Mouse (Mus musculus): ENCODE measurements at regions not wholly inside any gene's neighbourhood (a gene's known extent, or its start where the extent isn't known, plus 50 kb on each side); places are given as distances from the start of the nearest gene placed in this dataset.

DNA sequence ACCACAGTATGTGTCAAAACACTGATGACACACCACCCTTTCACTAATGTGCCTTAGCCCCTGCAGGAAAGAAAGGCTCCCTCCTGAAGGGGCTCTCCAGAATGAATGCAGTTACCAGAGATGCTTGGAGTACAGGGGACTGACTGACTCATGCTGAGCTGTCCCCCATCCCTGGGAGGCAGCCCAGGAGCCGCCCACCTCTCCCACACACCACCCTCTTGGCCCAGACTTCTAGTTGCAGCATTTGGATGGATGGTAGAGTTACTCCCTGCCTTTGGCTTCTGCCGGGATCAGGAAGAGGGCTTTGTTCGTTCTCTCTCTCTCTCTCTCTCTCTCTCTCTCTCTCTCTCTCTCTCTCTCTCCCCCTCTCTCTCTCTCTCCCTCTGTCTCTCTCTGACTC, 53.4 kb upstream of the Jun start:
- DNase-seq (ENCODE audit: low spot score in 2 of 2) = no peak

DNA sequence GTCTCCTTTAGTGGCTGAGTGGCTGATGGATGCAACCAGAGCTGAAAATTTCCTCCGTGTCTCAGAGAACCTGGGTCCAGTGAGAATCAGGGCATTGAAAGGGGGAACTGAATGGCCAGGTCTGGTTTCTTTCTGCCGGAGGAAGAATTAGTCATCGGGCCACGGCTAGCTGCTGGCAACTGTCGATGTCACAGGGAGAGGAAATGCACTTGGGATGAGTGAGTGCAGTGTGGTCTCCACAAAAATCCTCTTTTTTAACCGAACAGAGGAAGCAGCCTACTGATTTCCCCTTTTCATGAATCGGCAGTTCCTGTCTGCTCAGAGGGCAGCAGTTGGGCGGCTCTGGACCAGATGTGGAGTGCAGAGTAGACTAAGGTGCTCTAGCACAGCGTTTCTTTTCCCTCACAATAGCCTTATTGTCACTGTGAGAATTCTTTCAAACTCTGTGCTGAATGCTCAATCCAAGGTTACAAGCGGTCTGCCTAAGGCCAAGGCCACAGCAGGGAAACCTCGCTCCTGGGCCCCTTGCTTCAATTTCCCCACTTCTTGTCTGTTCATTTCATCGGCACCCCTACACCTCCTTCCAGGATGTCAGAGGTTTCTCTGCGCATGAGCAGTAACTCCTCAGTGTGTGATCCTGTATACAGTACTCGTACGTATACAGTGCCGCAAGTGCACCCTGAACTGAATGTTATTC, 54.1 kb upstream of the Jun start:
- no peak for DNase-seq (ENCODE audit: low spot score in 2 of 2)

DNA sequence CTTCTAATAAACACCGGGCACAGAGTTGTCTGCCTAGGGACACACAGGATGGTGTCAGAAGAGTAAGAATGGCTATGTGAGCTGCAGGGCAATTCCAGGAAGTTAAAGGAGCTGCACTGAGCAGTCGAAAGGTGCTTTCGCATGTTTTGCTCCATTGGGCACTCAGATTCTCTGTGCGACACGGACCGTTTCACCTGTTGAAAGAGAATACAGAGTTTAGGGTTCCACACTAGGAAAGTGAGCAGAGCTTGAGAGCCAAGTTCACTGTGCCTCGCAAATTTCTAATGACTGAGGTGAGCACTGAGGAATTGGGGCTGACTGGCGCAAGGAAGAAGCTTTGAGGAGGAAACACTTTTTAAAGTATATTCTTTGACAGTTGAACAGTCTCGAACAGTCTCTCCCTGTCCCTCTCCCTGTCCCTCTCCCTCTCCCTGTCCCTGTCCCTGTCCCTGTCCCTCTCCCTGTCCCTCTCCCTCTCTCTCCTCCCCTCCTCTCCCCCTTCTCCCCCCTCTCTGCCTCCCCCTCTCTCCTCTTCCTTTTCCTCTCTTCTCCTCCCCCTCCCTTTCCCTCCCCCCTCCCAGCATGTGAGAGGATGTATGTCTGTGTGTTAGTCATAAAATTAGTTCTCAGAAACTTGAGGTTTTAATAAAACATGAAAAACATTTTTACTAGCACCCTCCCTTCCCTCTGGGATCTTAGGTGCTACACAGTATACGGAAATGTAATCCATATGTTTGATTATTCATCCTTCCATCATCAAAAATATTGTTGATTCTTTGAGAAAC, 55.1 kb upstream of the Jun start:
- DNase-seq (ENCODE audit: low spot score in 2 of 2) = no peak

DNA sequence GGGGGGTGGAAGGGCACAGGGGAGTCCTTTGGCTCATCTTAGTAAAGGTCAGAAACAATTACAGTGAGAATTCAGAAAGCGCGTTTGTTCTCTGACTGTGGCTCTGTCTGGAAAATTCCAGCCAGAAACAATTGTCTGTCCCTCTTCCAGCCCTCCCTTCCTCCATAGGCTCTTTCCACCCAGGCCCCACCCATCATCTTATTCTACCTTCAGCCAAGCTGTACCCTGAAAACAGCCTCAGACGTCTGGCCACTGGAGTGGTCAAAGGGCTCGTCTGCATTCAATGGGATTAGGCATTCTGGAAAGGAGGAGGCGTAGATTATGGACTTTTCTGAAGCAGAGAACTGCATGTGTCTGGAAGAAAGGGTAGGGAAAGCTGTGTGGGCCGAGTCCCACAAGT, 56.8 kb upstream of the Jun start:
- DNase-seq (ENCODE audit: low spot score in 2 of 2) = no peak

DNA sequence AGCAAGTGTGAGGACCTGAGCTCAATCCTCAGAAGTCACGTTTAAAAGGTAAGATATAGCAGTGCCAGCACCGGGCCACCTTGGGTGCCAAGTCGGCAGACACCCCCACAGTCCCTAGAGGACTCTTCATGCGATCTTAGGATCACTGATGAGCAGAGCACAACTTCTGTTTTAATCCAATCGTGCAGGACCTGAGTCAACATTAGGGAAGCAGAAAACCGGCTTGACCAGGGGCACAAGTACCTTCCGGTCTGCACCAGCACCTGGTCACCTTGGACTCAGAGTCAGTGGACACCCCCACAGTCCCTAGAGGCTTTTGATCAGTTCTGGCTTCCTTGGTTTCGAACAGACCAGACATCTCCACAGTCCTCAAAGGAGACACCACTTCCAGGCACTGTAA, 58.8 kb upstream of the Jun start:
- DNase-seq (ENCODE audit: low spot score in 2 of 2) = no peak

DNA sequence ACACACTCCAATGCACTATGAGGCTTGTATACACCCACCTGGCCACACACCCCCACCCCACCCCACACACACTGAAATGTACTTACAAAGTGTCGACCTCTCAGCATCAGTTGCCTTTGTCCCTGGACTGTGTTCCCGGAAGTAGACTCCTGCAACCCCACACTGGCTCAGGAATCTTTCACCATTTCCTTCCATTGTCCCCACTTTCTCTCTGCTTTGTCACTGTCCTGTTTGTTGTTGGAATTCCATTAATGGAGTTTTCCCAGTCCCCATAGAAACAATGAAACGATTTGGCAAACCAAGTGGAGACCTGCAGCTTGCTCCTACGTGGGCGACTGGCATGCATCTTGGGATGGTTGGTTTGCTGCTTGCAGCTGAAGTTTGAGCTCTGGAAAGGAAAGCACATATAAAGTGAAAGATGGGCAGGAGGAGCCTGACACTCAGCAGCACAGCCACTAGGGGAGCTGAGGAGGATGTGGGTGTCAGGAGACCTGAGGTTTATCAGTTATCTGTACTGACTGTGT, 65.2 kb upstream of the Jun start:
- DNase-seq (ENCODE audit: low spot score in 2 of 2) = no peak

DNA sequence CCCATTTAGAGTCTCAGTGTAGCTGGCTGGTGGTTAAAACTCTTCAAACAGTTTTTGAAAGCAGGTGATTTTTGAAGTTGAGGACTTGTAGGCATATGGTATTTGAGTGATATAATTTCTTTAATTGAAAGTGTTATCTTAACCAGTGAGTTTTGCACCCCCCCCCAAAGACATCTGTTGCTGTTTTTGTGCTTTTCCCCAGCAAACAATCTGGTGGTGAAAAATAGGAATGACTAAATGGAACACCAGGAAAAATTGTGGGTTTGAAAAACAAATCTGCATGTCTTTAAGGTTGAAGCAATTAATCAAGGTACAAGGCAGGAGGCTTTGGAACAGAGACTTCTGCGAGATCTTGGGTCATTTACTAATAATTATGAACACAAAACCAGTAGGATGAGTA, 68.9 kb upstream of the Jun start:
- DNase-seq (ENCODE audit: low spot score in 2 of 2) = no peak

DNA sequence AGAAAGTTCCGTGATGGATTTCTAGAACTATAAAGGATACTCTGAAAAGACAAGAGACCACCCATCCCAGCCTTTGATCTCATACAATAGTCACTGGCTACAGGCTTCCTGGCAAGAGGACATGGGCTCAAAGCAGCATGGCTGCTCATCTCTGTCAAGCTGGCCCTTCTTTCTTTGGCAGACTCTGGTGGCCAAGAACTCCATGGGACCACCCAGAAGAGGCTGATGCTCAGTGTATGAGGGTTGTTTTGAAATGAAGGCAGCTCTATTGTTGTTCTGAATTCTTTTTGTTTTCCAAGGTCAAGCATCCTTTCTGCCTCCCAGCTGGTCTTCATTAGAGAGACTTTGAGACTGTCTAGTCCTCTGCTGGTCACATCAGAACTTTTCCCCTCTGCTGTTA, 73.3 kb upstream of the Jun start:
- DNase-seq (ENCODE audit: low spot score in 2 of 2) = no peak

DNA sequence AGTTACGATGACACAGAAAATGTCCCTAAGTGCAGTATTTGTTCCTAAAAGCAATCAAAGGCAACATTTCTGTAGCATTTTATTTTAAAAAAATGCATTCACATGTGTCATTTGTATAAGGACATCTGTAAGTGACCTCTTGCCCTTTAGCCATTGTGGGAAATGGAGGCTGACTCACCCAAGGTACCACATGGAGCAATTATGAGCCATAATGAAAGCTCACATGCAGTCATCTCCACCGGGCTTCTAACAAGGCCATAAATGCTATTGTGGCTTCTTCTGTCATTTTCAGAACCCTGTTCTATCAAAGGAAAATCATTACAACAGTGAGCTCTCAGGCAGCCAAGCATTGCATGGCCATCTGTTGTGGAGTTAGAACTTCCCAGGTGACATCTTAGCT, 75.9 kb upstream of the Jun start:
- DNase-seq (ENCODE audit: low spot score in 2 of 2) = no peak

DNA sequence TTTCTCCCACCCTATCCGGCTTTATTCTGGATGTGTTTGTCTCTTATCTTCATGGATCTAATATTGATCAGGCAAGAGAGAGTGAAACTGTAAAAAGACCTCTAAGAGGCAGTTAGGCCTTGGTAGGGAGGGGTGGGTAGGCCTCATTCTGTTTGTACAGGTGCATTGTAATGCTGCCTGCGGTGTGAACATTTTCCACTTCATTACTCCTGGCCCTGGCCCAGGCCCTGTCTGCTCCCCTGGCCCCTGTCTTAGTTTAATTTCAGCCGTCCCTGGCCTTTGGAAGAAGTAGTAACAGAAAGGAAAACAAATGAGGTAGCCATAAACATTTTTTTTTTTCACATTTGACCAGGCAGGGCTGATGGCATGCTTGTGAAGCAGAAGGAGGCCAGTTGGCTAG, 81.8 kb upstream of the Jun start:
- no peak for DNase-seq (ENCODE audit: low spot score in 2 of 2)

DNA sequence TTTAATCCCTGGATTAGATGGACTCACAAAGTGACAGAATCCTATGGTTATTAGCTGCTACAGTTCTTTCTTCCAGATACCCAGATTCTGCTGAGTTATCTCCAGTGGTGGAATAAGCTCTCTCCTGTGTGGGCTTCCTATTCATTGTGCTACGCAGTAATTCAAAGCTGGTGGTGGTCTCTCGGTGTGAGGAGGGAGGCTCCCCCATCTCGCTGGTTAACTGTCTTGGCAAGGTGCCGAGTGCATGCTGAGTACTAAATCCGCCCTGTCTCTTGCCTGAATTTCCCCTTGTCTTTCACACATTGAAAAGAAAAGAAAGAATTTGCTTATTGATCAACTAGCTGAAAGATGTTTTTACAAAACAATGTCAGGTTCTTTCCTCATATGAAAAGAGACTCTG, 82.6 kb upstream of the Jun start:
- DNase-seq (ENCODE audit: low spot score in 2 of 2) = no peak

DNA sequence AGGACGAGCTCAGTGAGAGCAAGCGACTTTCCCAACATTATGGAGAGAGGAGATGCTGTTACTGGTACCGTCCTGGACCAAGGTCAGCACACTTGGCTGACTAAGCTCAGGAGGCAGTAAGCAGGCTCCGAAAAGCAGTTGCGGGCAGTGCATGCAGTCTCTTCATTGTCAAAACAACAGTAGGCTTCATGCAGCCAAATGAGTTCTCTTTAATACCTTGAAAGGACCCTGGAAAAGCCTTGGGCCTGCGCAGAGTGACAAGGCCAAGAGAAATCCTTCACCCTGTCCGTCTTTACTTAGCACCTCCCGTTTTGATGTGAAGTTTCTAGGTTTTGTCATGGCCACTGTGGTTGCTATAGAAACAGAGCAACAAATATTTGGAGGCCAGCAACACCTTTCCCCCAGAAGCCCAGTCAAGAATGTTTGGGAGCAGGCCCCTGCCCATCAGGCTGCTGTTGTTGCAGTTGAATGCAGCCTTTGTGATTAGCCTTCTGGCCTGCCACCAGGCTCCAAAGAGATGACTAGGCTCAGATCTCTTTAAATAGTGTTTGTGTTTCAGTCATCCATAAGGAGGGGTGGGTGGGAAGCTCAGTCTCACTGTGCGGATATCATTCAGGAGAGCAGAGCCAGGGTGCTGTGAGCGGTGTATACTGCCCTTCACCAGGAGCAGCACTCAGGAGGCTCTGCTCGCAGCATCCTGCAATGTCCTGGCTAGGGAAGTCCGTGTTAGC, 85.6 kb upstream of the Jun start:
- DNase-seq (ENCODE audit: low spot score in 2 of 2) = peak in 1 of 2 experiments; percentile 8

DNA sequence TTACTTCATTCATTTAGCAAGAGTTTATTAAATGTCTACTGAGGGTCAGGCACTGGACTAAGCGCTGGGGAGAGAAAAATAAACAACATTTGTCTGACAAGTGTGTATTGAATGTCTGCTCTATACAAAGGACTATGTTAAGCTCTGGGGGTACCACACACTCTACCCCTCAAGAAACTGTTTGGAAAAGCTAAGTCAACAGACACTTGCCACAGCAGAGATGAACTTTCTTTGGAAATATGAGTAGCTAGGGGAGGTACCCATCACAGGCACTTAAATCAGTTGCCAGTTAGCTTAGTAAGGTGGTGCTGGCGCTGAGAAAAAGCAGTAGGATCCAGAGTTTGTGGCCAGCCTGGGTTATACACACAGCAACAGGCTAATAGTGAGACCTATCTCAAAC, 86.7 kb upstream of the Jun start:
- DNase-seq (ENCODE audit: low spot score in 2 of 2) = no peak

DNA sequence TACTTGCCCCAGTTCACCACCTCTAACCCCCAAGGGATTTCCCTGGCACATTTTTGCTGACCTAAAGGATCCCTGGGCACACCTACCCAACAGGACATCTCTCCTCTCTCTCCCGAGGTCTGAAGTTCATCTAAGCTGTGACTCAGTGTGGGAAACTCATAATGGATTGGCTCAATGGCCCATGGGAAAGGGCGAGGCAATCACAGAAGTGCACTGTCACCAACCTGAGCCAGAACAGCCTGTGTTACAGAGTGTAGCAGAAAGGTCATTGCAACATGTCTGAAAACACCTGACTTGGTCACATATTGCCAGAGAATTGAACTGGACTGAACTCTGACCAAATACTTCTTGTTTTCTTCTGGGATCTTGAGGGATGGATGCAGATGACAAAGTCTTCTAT, 89.2 kb upstream of the Jun start:
- DNase-seq (ENCODE audit: low spot score in 2 of 2) = no peak

DNA sequence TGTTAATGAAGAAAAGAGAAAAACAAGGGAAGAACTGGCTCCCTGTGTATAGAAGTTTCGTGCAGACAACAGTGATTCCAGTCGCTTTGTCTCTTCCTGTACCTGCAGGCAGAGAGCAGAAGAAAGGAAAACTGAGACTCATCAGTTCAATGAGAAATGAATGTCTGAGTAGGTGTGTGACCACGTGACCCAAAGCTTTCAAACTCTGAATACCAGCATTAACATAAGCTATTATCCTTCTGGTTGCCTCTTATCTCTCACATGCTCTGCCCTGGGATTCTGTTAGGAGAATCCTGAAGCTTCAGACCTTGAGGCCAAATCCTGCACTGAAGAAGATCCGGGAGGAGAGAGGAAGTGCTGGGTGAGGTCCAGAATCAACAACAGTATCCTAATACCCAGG, 91.1 kb upstream of the Jun start:
- DNase-seq (ENCODE audit: low spot score in 2 of 2) = no peak

DNA sequence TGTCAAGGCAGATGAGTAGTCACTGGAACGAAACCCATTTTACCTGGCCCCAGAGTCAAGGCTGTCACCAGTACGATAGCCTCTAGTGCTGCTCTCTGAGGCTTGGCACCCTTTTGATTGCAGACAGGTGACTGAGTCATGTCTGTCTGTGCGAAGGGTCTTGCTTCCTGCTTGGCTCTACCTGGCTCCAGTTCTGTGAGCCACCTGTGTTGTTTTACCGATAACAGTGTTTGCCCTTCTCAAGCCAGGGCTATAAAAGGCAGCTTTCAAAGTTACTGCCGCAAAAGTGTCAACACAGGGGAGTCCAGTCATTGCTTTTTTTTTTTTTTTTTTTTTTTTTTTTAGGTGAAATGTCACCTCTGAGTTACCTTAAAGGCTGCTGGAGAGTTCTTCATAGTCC, 91.6 kb upstream of the Jun start:
- DNase-seq (ENCODE audit: low spot score in 2 of 2) = no peak

DNA sequence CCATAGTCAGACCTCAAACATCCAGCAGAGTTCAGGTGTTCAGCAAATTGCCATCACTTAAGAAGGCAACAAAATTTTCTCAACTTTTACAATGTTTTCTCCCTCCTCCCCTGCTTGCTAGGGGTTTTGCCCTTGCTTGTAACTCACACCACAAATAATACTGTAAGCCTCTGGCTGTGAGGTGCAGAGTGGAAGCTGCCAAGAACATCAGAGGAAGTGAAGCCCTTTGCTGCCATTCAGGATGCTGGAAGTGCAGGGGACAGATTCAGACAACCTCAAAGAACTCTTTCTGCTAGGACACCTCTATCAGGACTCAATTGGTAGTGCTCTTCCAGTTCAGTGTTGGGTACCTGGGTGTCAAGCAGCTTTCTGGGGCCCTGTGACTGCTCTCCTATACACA, 92.4 kb upstream of the Jun start:
- no peak for DNase-seq (ENCODE audit: low spot score in 2 of 2)

DNA sequence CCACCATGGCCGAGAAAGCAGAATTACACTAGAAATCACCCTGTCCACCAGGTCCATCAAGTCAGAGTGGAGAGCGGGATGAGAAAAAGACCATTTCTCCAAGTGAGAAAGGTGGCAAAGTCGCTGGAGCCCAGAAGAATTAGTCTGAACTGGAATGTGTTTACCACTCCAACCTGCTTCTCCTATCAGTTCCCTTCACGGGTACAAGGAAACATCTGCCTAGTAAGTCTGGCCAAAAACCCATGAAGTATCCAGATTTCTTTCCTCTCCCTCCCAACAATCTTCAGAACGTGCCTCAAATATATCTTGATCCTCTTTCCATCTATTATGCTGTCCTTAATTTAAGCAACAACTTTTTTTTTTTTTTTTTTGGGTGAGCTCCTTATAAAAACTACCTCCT, 94.2 kb upstream of the Jun start:
- no peak for DNase-seq (ENCODE audit: low spot score in 2 of 2)

DNA sequence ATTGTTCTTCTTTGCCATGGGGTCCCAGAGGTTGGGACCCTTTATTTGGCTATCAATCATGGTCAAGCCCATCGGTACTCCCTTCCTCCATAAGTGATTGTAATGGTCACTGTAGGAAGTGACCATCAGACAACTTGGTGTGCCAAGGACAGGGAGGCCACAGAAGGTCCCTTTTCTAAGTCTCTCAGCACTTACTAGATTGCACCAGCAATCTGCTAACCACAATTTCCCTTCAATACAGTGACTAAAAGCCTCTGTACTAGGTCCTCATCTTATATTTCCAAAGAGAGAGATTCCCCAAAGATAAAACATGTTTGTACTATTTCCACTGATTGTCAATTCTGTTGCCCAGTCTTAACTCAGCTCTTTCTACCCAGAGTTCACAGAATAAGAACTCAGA, 96.6 kb upstream of the Jun start:
- no peak for DNase-seq (ENCODE audit: low spot score in 2 of 2)

DNA sequence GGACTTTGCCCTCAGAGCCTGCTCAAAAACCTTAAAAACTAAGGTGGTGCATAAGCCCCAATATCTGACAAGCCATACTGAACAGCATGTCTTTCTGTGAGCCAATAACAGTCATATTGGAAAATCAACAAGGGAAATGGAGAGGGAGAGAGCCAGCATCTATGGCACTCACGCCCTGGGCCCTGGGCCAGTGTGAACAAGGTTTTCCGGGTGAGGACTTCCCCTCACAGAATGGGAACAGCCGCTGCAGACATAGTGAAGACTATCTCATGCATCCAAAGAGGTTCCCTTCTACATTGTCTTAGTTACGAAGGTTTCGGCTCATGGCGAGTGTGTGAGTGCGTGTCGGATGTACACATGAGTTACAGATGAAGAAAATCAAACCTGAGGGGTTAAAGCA, 99.7 kb upstream of the Jun start:
- DNase-seq (ENCODE audit: low spot score in 2 of 2) = no peak

DNA sequence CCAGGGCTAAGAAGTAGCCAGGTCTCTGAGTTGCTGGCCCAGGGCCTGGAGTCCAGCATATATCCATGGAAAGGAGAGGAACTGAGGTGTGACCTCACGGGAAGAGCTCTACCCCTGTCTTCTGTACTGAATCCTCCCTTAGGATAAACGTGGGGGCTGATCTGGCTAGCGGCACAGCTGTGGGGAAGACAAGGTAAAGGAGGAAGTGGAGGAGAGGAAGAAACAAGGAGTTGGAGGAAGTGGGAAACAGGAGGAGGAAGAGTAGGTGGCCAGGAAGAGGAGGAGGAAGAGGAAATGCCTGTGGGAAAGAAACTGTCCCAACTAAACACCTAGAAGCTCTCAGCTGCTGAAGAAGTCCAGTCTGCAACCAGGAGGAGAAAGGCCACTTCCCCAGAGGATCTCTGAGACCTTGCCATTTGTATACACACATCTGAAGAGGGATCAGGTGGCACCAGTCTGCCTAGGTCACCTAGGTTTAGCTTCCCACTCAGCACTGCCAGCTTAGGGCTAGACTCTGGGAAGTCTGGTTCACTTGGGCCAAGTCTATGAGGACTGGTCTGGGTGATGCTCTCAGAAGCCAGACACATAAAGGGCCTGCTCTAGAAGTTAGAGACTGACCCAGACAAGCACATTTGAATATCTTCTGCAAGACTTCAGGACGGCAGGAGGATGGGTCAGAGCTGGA, 100.6 kb upstream of the Jun start:
- no peak for DNase-seq (ENCODE audit: low spot score in 2 of 2)

DNA sequence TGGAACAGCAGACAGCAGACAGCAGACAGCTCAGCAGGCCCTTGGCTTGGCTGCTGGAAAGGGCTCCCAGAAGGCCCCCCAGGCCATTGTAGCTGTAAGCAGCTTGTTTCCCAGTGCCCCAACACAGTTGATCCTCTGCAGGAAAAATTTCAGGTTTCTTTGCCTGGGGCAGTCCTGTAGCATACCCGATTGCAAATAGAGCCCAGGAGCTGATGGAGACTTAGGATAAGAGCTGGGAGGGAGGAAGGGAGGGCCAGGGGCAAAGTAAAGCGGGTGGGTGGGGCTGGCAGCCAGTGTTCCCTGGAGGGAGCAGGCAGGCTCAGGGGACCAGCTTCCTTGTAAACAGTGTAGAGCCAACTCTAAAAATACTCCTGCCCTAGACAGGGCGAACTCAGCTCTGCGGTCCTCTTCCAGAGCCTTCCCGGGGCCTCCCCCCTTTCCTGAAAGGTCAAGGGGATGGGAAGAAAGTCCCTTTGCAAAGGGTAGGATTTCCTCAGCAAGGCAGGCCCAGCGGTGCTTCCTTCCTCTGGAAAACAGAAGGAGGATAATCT, 101.8 kb upstream of the Jun start:
- DNase-seq (ENCODE audit: low spot score in 2 of 2) = no peak
